ENCODE assay signal across 8 mouse cellular contexts in the genomic region with DNA sequence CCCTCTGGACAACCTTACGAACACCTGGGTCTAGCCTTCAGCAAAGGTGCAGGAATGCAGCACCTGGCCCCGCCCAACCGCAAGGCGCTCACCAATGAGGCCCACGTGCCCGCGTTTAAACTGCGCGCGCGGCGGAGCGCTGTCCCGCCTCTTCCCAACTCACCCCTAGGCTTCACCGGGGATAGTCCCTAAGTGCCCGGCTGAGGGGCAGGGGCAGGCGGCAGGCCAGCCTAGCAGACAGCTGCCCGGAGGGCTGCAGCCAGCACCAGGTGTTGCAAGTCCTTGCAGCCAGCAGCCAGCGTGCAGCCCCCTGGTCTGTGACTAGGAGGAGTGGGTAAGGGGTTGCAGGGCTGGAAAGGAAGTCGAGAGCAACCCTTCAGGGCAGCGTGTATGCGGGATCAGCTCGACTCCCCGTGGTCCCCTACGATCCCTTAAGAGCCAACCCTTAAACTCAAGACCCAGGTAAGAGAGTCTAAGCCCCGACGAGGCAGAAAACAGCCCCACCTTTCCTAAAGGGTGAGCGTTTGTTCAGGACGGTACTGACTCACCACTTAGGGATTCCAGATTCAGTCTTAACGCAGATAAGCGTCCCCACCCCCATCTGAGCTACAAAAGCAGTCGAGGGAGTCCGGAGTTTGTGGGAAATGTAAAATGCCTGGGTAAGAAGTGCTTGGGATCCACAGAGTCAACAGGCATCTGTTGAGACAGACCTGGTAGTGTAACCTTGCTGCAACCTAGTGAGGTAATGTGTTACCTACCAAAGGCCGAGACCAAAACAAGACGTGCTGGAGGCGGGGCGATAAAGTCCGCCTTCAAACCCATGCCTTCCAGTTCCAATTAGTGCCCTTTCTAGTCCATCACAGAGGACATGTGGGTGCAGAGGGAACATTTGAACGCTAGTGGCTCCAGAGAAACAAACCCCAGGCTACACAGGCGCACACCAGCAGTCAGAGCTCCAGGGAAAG.
DNase-seq lines count a peak whose midpoint lies in the region; ATAC-seq and TF ChIP-seq lines count a peak whose summit lies in the region.

No protein-coding gene starts in this region.

- peak overlapping the region; percentile 72 for H3K4me2 ChIP-seq in embryonic facial prominence, embryonic 15.5 days (replicated peaks)
- peak overlapping the region; percentile 53 for H3K4me2 ChIP-seq in hindbrain, postnatal 0 days (ENCODE audit: low read depth, low read length)
- H3K4me2 ChIP-seq in liver, embryonic 13.5 days = peak overlapping the region; percentile 60
- peak overlapping the region; percentile 56 for H3K4me2 ChIP-seq in neural tube, embryonic 13.5 days

- WGBS in embryonic facial prominence, embryonic 15.5 days = 1% methylated on average over 40 of the region's 40 CpGs
- WGBS in hindbrain, postnatal 0 days = 3% methylated on average over 40 of the region's 40 CpGs
- 4% methylated on average over 40 of the region's 40 CpGs for WGBS in liver, embryonic 13.5 days (ENCODE audit: insufficient replicate concordance)
- WGBS in neural tube, embryonic 13.5 days = 2% methylated on average over 40 of the region's 40 CpGs

- H3K27ac ChIP-seq in embryonic facial prominence, embryonic 15.5 days (replicated peaks) = peak overlapping the region; percentile 0; the same call in 1 of the 2 replicates
- no peak overlapping the region for H3K27ac ChIP-seq in hindbrain, postnatal 0 days
- no peak overlapping the region for H3K27ac ChIP-seq in liver, embryonic 13.5 days
- no peak overlapping the region for H3K27ac ChIP-seq in neural tube, embryonic 13.5 days (replicated peaks)

- no peaks in the 10 kb centered on the region for H3K9me3 ChIP-seq in embryonic facial prominence, embryonic 15.5 days (replicated peaks)
- no peaks in the 10 kb centered on the region for H3K9me3 ChIP-seq in hindbrain, postnatal 0 days (ENCODE audit: low read length)
- no peaks in the 10 kb centered on the region for H3K9me3 ChIP-seq in liver, embryonic 13.5 days (replicated peaks)
- H3K9me3 ChIP-seq in neural tube, embryonic 13.5 days = no peaks in the 10 kb centered on the region

- peak; percentile 7 for DNase-seq in ovary, postnatal 10 days (ENCODE audit: low spot score)
- no peak for DNase-seq in ovary, postnatal 14 days (ENCODE audit: low spot score)
- no peak for DNase-seq in hindbrain, postnatal 0 days (ENCODE audit: low spot score)
- DNase-seq in liver, embryonic 13.5 days = no peak
- no peak for DNase-seq in frontal cortex, postnatal 10 days (ENCODE audit: low spot score in 2 of 2)
- no peak for DNase-seq in layer of hippocampus, postnatal 10 days (ENCODE audit: low spot score in 2 of 2)

- peak overlapping the region; percentile 36 for H3K4me3 ChIP-seq in embryonic facial prominence, embryonic 15.5 days (replicated peaks)
- H3K4me3 ChIP-seq in hindbrain, postnatal 0 days (ENCODE audit: low read length) = peak overlapping the region; percentile 24
- H3K4me3 ChIP-seq in liver, embryonic 13.5 days (replicated peaks) = peak overlapping the region; percentile 42
- peak overlapping the region; percentile 29 for H3K4me3 ChIP-seq in neural tube, embryonic 13.5 days

- H3K4me1 ChIP-seq in embryonic facial prominence, embryonic 15.5 days = peaks cover 28% of the 10 kb centered on the region
- peaks cover 2% of the 10 kb centered on the region; the same call in 1 of the 2 replicates for H3K4me1 ChIP-seq in hindbrain, postnatal 0 days (ENCODE audit: insufficient read depth, low read length)
- H3K4me1 ChIP-seq in liver, embryonic 13.5 days (replicated peaks) = peaks cover 23% of the 10 kb centered on the region
- H3K4me1 ChIP-seq in neural tube, embryonic 13.5 days (replicated peaks) = peaks cover 35% of the 10 kb centered on the region

- H3K36me3 ChIP-seq in embryonic facial prominence, embryonic 15.5 days = no peaks in the 10 kb centered on the region
- H3K36me3 ChIP-seq in hindbrain, postnatal 0 days (ENCODE audit: insufficient read depth, low read length) = no peaks in the 10 kb centered on the region
- H3K36me3 ChIP-seq in liver, embryonic 13.5 days = no peaks in the 10 kb centered on the region
- no peaks in the 10 kb centered on the region for H3K36me3 ChIP-seq in neural tube, embryonic 13.5 days

- 0 out of 2 replicates have a peak, but pooled peaks have one; percentile 48 for ATAC-seq in embryonic facial prominence, embryonic 15.5 days (ENCODE audit: insufficient number of reproducible peaks, low FRiP score, low TSS enrichment, low read depth)
- ATAC-seq in hindbrain, postnatal 0 days = peak; percentile 38; the same call in 1 of the 2 replicates
- no peak for ATAC-seq in liver, embryonic 13.5 days (ENCODE audit: low read depth)
- ATAC-seq in neural tube, embryonic 13.5 days (ENCODE audit: low read depth) = peak; percentile 38; the same call in 1 of the 2 replicates

- TF ChIP-seq CTCF in hindbrain, postnatal 0 days (IDR thresholded peaks at IDR 0.05; ENCODE audit: low read depth) = 0 out of 2 replicates have a peak, but pooled peaks have one; percentile 11

- H3K27me3 ChIP-seq in embryonic facial prominence, embryonic 15.5 days = peaks cover 56% of the 10 kb centered on the region
- peaks cover 48% of the 10 kb centered on the region for H3K27me3 ChIP-seq in hindbrain, postnatal 0 days (ENCODE audit: insufficient read depth, low read length)
- H3K27me3 ChIP-seq in liver, embryonic 13.5 days = peaks cover 84% of the 10 kb centered on the region
- H3K27me3 ChIP-seq in neural tube, embryonic 13.5 days = peaks cover 80% of the 10 kb centered on the region

- 0 out of 2 replicates have a peak overlapping the region, but pooled peaks have one; percentile 2 for H3K9ac ChIP-seq in embryonic facial prominence, embryonic 15.5 days
- no peak overlapping the region for H3K9ac ChIP-seq in hindbrain, postnatal 0 days (replicated peaks; ENCODE audit: low read length)
- H3K9ac ChIP-seq in liver, embryonic 13.5 days = no peak overlapping the region
- H3K9ac ChIP-seq in neural tube, embryonic 13.5 days = 0 out of 2 replicates have a peak overlapping the region, but pooled peaks have one; percentile 38

Comparison
In these comparisons a context has a peak if more than half of its experiments do, and no peak if none do; other contexts are left out.
1. H3K9ac ChIP-seq: peak in embryonic facial prominence, embryonic 15.5 days (single experiment) and neural tube, embryonic 13.5 days (single experiment); none in hindbrain, postnatal 0 days (single experiment) and liver, embryonic 13.5 days (single experiment).
2. Peak in every context shown above with its lines, with median percentiles within 50 percentile points of each other: H3K4me2 ChIP-seq and H3K4me3 ChIP-seq.